Mouse (Mus musculus) midbrain, embryonic 16.5 days (tissue): ENCODE measurements around the gene Bag3. TPM values are rescaled to one million over a fixed set of nuclear protein-coding genes. Genes with fewer than 3 reads are reported as not detected.

Source experiments
- ATAC-seq: fragments of 200-750 bp; cut with Nextera tagmentation; 2 replicates; pipeline ENCODE4 v1.8.0; 2017; ENCODE audit warnings: moderate TSS enrichment
- H3K27ac ChIP-seq: fragments of 300-500 bp; sonication (generic); 2 replicates; pipeline ENCODE4 v1.5.1; 2014; ENCODE audit warnings: mild to moderate bottlenecking, low read length, mixed read lengths
- H3K27me3 ChIP-seq: fragments of 300-500 bp; sonication (generic); 2 replicates; pipeline ENCODE4 v1.6.1; 2014; ENCODE audit warnings: low read depth, low read length, mixed read lengths; ENCODE audit not compliant: control insufficient read depth, insufficient read depth
- H3K36me3 ChIP-seq: fragments of 300-500 bp; sonication (generic); 2 replicates; pipeline ENCODE4 v1.6.1; 2014; ENCODE audit warnings: mild to moderate bottlenecking, low read length, moderate library complexity, mixed read lengths; ENCODE audit not compliant: control insufficient read depth, insufficient read depth
- H3K4me1 ChIP-seq: fragments of 300-500 bp; sonication (generic); 2 replicates; pipeline ENCODE4 v1.6.1; 2014; ENCODE audit warnings: mild to moderate bottlenecking, low read length, mixed read lengths; ENCODE audit not compliant: control insufficient read depth, insufficient read depth
- H3K4me2 ChIP-seq: fragments of 300-500 bp; sonication (generic); 2 replicates; pipeline ENCODE4 v1.6.1; 2014; ENCODE audit warnings: mild to moderate bottlenecking, low read length, mixed read lengths
- H3K4me3 ChIP-seq: fragments of 300-500 bp; sonication (generic); 2 replicates; pipeline ENCODE4 v1.5.1; 2014; ENCODE audit warnings: low read depth, mild to moderate bottlenecking, low read length, moderate library complexity, mixed read lengths
- H3K9ac ChIP-seq: fragments of 300-500 bp; sonication (generic); 2 replicates; pipeline ENCODE4 v1.6.1; 2014; ENCODE audit warnings: low read depth, low read length, mixed read lengths
- H3K9me3 ChIP-seq: fragments of 300-500 bp; sonication (generic); replicated peaks from 2 replicates; pipeline ENCODE4 v1.6.1; 2014; ENCODE audit warnings: mild to moderate bottlenecking, low read length, mixed read lengths; ENCODE audit not compliant: control insufficient read depth, poor library complexity, severe bottlenecking
- WGBS: fragments of 180-500 bp; shearing (Covaris S2); extraction: QIAGEN DNeasy Blood & Tissue Kit; methylation state at CpG from one replicate; pipeline ENCODE4 v1.1.7; 2014; 5-methylcytosine and 5-hydroxymethylcytosine counted together
- polyA plus RNA-seq: library from polyadenylated mRNA; unstranded; fragments of >200 nt; fragmentation: Nextera tagmentation; extraction: Ambion mirVana; gene quantifications from 2 replicates; pipeline ENCODE4 v1.2.1, GENCODE M21; 2015

The Bag3 gene
- polyA plus RNA-seq: 1.9 and 2.8 TPM in 2 replicates

DNA sequence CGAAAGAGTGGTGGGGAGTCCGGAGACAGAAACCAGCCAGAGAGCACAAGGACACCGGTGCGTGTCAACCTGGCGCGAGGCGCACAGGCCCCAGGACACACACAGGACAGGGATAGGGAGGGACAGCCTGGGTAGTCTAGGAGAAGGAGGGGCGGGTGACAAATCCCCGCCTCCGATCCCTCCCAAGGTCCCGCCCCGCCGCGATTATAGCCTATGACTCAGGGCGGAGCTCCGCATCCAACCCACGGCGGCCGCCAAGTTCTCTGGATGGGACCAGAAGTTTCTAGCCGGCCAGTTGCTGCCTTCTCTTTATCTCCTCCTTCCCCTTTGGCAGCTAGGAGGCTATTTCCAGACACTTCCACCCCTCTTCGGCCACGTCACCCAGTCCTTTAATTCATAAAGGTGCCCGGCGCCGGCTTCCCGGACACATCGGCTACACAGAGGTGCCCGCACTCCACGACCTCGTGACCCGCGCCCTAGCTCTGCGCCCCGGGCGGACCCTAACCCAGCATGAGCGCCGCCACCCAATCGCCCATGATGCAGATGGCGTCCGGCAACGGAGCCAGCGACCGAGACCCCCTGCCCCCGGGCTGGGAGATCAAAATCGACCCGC lies at the start of gene Bag3:
TSS of gene Bag3 (plus strand) at position 268 of the 613 bp plus-strand sequence.
- H3K4me2 ChIP-seq: peak within 1 kb of the TSS; percentile 60
- peak within 1 kb of the TSS; percentile 22 for H3K9ac ChIP-seq
- no peaks in the 10 kb centered on the region for H3K9me3 ChIP-seq
- peaks cover 5% of the 10 kb centered on the region; the same call in 1 of the 2 replicates for H3K4me1 ChIP-seq
- H3K4me3 ChIP-seq: peak within 1 kb of the TSS; percentile 37
- peak; percentile 66; the same call in 1 of the 2 replicates for ATAC-seq
- WGBS: under 1% methylated on average over 45 of the region's 46 CpGs
- peaks cover 18% of the 10 kb centered on the region for H3K27me3 ChIP-seq
- H3K27ac ChIP-seq: no peak within 1 kb of the TSS
- H3K36me3 ChIP-seq: no peaks in the 10 kb centered on the region

DNA sequence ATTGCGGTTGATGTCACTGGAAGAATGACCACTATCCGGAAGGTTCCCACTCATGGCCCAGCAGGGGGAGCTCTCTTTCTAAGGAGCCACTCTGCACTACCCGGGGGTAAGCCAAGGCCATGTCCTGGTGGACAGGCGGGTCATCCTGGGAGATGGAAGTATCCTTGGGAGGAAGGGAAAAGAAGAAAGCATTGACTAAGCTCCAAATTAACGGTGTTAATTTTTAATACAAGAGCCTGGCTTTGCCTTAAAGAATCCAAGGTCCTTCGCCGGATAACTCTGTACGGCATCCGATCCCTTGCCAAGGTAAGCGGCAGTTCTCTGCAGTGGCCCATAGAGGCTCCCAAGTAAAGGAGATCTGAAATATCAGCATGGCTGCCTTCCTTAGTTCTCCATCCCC lies 49.1 kb upstream of the Bag3 start:
- WGBS: 31% methylated on average over 10 of the region's 10 CpGs
- no peaks in the 10 kb centered on the region for H3K36me3 ChIP-seq

DNA sequence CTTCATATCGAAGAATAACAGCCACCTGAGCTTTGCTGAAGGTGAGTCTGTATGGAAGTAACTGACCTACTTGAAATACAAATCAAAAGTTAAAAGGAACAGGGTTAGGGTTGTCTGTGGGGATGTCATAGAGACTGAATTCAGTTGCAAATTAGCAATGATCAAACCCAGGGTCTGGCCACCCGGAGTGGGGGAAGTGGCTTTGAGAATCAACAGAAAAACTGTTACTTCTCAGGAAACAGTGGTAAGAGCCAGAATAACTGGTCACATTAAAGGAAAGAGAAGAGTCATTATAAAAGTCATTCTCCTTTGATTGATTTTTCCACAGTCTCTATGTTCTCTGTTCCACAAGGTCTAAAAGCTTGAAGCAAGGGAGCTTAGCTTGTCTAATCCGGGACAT lies 34.4 kb upstream of the Bag3 start:
- no peaks in the 10 kb centered on the region for H3K36me3 ChIP-seq
- WGBS: 98% methylated on average over 3 of the region's 3 CpGs
- H3K4me2 ChIP-seq: no peak overlapping the region
- no peak for ATAC-seq
- no peak overlapping the region for H3K9ac ChIP-seq
- H3K4me3 ChIP-seq: no peak overlapping the region
- no peaks in the 10 kb centered on the region for H3K4me1 ChIP-seq
- H3K27ac ChIP-seq: no peak overlapping the region
- H3K27me3 ChIP-seq: no peaks in the 10 kb centered on the region
- peaks cover 23% of the 10 kb centered on the region for H3K9me3 ChIP-seq

More for the DNA sequence above, 49.1 kb upstream of the Bag3 start:
- Histone ChIP-seq H3K27ac (no peak overlapping the region), H3K4me2 (peak overlapping the region; percentile 37), H3K4me1 (no peaks in the 10 kb centered on the region), H3K27me3 (no peaks in the 10 kb centered on the region), H3K9me3 (no peaks in the 10 kb centered on the region), H3K9ac (no peak overlapping the region), H3K4me3 (peak overlapping the region; percentile 19; the same call in 1 of the 2 replicates)
- peak; percentile 85; the same call in 1 of the 2 replicates for ATAC-seq

DNA sequence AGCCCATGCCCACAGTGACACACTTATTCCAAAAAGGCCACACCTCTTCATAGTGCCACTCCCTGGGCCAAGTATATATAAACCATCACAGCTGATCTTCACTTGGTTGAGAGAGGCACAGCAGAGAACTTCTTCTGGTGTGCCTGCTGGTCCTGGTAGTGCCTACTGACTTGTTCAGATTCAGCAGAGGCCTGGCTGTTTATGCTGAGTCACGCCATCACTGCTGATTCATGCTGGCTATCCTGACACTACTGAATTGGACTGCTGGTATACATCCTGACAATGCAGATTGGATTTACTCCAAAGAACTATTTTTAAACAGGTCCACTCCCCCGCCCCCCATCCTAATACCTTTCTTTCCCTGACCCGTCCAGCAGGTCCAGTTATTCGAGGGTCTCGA lies 28.9 kb upstream of the Bag3 start:
- no peak for ATAC-seq
- no peaks in the 10 kb centered on the region for H3K9me3 ChIP-seq
- no peak overlapping the region for H3K4me2 ChIP-seq
- no peak overlapping the region for H3K4me3 ChIP-seq
- no peaks in the 10 kb centered on the region for H3K27me3 ChIP-seq
- H3K4me1 ChIP-seq: no peaks in the 10 kb centered on the region
- no peak overlapping the region for H3K9ac ChIP-seq
- no peaks in the 10 kb centered on the region for H3K36me3 ChIP-seq
- H3K27ac ChIP-seq: no peak overlapping the region
- 92% methylated on average over 5 of the region's 5 CpGs for WGBS

DNA sequence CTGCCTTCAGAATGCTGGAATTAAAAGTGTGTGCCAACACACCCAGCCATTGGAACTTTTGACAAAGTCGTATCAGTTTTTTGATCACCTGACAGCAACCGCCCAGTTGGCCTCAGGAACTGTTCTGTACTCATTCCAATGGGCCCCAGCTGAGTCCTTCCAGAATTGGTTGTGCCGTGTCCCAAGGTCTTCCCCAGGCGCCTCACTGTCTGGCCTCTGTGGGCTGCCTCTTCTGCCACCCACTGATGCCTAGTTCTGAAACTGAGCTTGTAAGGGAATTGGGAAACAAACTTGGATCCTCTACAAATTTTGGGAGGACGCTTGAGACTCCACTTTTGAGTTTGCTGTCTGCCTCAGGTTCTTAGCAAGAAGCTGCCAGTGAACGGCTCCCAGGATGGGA lies 23.6 kb upstream of the Bag3 start:
- Histone ChIP-seq H3K36me3 (no peaks in the 10 kb centered on the region), H3K9me3 (no peaks in the 10 kb centered on the region), H3K4me2 (no peak overlapping the region), H3K4me3 (no peak overlapping the region), H3K27ac (no peak overlapping the region), H3K9ac (no peak overlapping the region), H3K4me1 (no peaks in the 10 kb centered on the region), H3K27me3 (no peaks in the 10 kb centered on the region)
- 84% methylated on average over 6 of the region's 6 CpGs for WGBS
- no peak for ATAC-seq

DNA sequence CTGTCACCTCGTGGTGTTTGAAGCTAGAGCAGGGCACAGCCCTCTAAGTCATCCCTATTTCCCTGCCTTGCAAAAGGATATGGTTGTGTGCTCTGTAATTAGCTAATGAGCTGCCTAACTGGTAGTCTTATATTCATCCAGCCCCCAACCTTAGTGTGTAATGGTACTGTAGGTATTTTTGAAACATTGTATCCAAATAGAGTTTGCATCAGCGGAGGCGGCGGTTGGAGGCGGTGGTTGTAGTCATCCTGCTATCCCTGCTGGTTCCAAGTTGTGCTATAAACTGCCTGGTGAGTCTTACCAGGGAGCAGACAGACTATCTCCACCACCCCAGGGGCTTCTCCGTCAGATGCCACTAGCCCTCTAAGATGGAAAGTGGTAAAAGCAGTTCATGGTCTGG lies 19.3 kb upstream of the Bag3 start:
- WGBS: 99% methylated on average over 6 of the region's 6 CpGs
- H3K4me1 ChIP-seq: no peaks in the 10 kb centered on the region
- no peaks in the 10 kb centered on the region for H3K27me3 ChIP-seq
- no peak overlapping the region for H3K27ac ChIP-seq
- H3K36me3 ChIP-seq: no peaks in the 10 kb centered on the region
- H3K9ac ChIP-seq: no peak overlapping the region
- no peak overlapping the region for H3K4me2 ChIP-seq
- no peaks in the 10 kb centered on the region for H3K9me3 ChIP-seq
- no peak overlapping the region for H3K4me3 ChIP-seq
- no peak for ATAC-seq

DNA sequence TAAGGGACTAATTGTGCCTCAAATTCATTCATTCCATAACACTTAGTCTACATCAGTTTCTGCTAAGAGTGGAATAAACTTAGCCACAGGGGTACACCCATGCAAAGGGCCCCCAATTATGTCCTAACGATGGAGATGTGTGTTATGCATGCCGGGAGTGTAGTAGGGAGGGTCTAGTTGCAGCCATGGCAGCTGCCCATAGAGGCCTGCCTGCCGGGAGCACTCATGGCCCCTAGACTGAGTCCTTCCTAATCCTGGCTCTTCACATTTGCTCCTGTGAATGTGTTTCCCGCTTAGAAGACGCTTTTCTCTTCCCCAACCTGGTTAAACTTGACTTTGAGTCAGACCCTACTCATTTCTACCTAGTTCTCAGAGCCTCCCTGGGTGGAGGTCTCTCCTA lies 11.5 kb upstream of the Bag3 start:
- no peak overlapping the region for H3K4me3 ChIP-seq
- H3K9me3 ChIP-seq: no peaks in the 10 kb centered on the region
- H3K36me3 ChIP-seq: no peaks in the 10 kb centered on the region
- H3K4me2 ChIP-seq: no peak overlapping the region
- no peaks in the 10 kb centered on the region for H3K27me3 ChIP-seq
- H3K27ac ChIP-seq: no peak overlapping the region
- H3K9ac ChIP-seq: no peak overlapping the region
- 92% methylated on average over 5 of the region's 5 CpGs for WGBS
- H3K4me1 ChIP-seq: 0 out of 2 replicates have a peak, but pooled peaks cover 6% of the 10 kb centered on the region
- ATAC-seq: no peak

DNA sequence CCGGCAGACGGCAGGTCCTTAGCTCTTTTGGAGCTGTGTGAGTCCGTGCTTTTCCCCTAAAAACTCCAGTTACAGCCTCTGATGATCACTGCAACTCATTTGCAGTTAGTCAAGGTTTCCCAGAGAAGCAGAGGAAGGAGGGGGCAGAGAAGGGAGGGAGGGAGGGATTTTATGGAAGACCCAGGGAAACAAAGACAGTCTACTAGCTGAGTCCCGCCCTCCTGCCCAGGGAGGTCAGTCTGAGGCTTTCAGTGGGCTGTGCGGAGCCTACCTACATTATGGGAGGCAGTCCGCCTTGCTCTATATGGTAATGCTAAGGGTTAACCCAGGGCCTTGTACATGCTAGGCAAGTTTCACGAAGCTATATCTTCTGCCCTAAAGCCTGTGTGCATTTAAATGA lies 9.9 kb upstream of the Bag3 start:
- 0 out of 2 replicates have a peak, but pooled peaks cover 6% of the 10 kb centered on the region for H3K4me1 ChIP-seq
- no peak overlapping the region for H3K4me3 ChIP-seq
- WGBS: 23% methylated on average over 7 of the region's 7 CpGs
- no peaks in the 10 kb centered on the region for H3K27me3 ChIP-seq
- H3K9me3 ChIP-seq: no peaks in the 10 kb centered on the region
- H3K9ac ChIP-seq: no peak overlapping the region
- ATAC-seq: no peak
- no peak overlapping the region for H3K27ac ChIP-seq
- no peaks in the 10 kb centered on the region for H3K36me3 ChIP-seq
- no peak overlapping the region for H3K4me2 ChIP-seq

DNA sequence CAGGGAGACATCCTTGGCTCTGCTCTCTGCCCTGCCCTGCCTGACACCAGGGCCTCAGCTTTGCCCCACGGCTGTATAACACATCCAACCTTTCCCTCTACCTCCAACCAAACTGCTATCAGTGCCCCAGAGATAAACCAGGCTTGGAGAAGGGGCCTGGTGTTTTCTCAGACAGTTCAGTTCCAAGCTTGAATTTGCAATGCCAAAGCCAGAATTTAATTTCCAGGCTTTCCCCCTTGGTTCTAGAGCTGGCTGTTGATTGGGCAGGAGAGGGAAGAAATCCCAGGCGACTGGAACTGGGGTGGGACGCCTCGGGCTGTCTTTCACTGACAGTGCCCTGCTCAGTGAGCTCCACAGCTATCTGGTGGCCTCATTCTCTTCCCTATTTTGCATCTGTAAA lies 9.1 kb upstream of the Bag3 start:
- H3K9me3 ChIP-seq: no peaks in the 10 kb centered on the region
- no peak overlapping the region for H3K27ac ChIP-seq
- H3K4me1 ChIP-seq: 0 out of 2 replicates have a peak, but pooled peaks cover 6% of the 10 kb centered on the region
- no peaks in the 10 kb centered on the region for H3K27me3 ChIP-seq
- WGBS: 47% methylated on average over 4 of the region's 4 CpGs
- ATAC-seq: no peak
- no peak overlapping the region for H3K4me2 ChIP-seq
- H3K36me3 ChIP-seq: no peaks in the 10 kb centered on the region
- H3K9ac ChIP-seq: no peak overlapping the region
- no peak overlapping the region for H3K4me3 ChIP-seq
